Mouse (Mus musculus) spleen, adult 12 weeks (tissue): ENCODE results near the gene 1700013G24Rik.

ENCODE experiments used
- DNase-seq: peaks from one replicate; pipeline ENCODE4 v3.0.0; 2022; ENCODE audit warnings: low spot score

The 1700013G24Rik gene

GRCm38 (mm10) chr4:137495501-137496100 is 42.5 kb downstream of the 1700013G24Rik start:
- DNase-seq, result no peak

- no peak for DNase-seq
Measured at GRCm38 (mm10) chr4:137497367-137497766, 44.3 kb downstream of the 1700013G24Rik start.

- DNase-seq, result no peak
Measured at GRCm38 (mm10) chr4:137497892-137498722, 45.0 kb downstream of the 1700013G24Rik start.

GRCm38 (mm10) chr4:137498882-137499583 is 45.9 kb downstream of the 1700013G24Rik start:
- no peak for DNase-seq

GRCm38 (mm10) chr4:137500149-137500548 is 47.1 kb downstream of the 1700013G24Rik start:
- DNase-seq, result no peak

GRCm38 (mm10) chr4:137500953-137501352 is 47.9 kb downstream of the 1700013G24Rik start:
- no peak for DNase-seq

- DNase-seq, result no peak
Measured at GRCm38 (mm10) chr4:137502183-137502582, 49.1 kb downstream of the 1700013G24Rik start.

GRCm38 (mm10) chr4:137502801-137503200 is 49.7 kb downstream of the 1700013G24Rik start:
- DNase-seq, result no peak

- no peak for DNase-seq
Measured at GRCm38 (mm10) chr4:137503509-137503971, 50.5 kb downstream of the 1700013G24Rik start.
